11 mouse cellular contexts compared by ENCODE assay signal in genomic region chr6:144339006-144339405, GRCm38 (mm10).
DNase-seq lines count a peak whose midpoint lies in the region; ATAC-seq and TF ChIP-seq lines count a peak whose summit lies in the region.
"Had no signal": no experiment of that assay in that cellular context is flagged by ENCODE, and none has a peak within 500 bp of the region (broad histone marks: within the 10 kb centered on the region; RNA-seq: fewer than 3 reads in every experiment).

No protein-coding gene starts in this region.

- 0 out of 2 replicates have a peak, but pooled peaks have one; percentile 58 for ATAC-seq in forebrain, embryonic 13.5 days
- no peak for ATAC-seq in liver, postnatal 0 days
- ATAC-seq in liver, embryonic 11.5 days (replicated peaks; ENCODE audit: low FRiP score), result no peak
- ATAC-seq in frontal cortex, adult (ENCODE audit: low TSS enrichment), result peak; percentile 94
- no peak for ATAC-seq in inflammation-experienced regulatory T-cells, adult 6 months

- H3K9ac ChIP-seq in forebrain, embryonic 13.5 days, result no peak overlapping the region
- H3K9ac ChIP-seq in liver, postnatal 0 days (replicated peaks), result no peak overlapping the region
- no peak overlapping the region for H3K9ac ChIP-seq in liver, embryonic 11.5 days (ENCODE audit: low read depth, low read length)
- H3K9ac ChIP-seq: limb, embryonic 15.5 days had no signal

- no peaks in the 10 kb centered on the region for H3K36me3 ChIP-seq in forebrain, embryonic 13.5 days (ENCODE audit: poor library complexity, severe bottlenecking)
- peaks cover 6% of the 10 kb centered on the region for H3K36me3 ChIP-seq in forebrain, embryonic 10.5 days (replicated peaks)
- H3K36me3 ChIP-seq in liver, postnatal 0 days (replicated peaks; ENCODE audit: insufficient read depth, low read length), result no peaks in the 10 kb centered on the region
- H3K36me3 ChIP-seq in liver, embryonic 11.5 days (ENCODE audit: control insufficient read depth, insufficient read depth, low read length), result no peaks in the 10 kb centered on the region
- H3K36me3 ChIP-seq: limb, embryonic 15.5 days had no signal

- H3K4me3 ChIP-seq in forebrain, embryonic 13.5 days, result no peak overlapping the region
- no peak overlapping the region for H3K4me3 ChIP-seq in forebrain, embryonic 10.5 days
- H3K4me3 ChIP-seq in liver, postnatal 0 days (ENCODE audit: low read depth, low read length), result no peak overlapping the region
- H3K4me3 ChIP-seq in liver, embryonic 11.5 days (ENCODE audit: low read depth, low read length), result no peak overlapping the region
- H3K4me3 ChIP-seq: limb, embryonic 15.5 days; myocyte had no signal

- 70% methylated on average over 13 of the region's 13 CpGs for whole genome bisulfite sequencing in forebrain, embryonic 13.5 days
- WGBS in forebrain, embryonic 10.5 days, result 75% methylated on average over 13 of the region's 13 CpGs
- WGBS in liver, postnatal 0 days (ENCODE audit: insufficient replicate concordance), result 71% methylated on average over 13 of the region's 13 CpGs
- WGBS in liver, embryonic 11.5 days, result 74% methylated on average over 13 of the region's 13 CpGs

- peak; percentile 46 for TF ChIP-seq CTCF in liver, postnatal 0 days (IDR thresholded peaks at IDR 0.05; ENCODE audit: low read depth)

- H3K9me3 ChIP-seq in forebrain, embryonic 13.5 days (replicated peaks), result peaks cover 5% of the 10 kb centered on the region
- H3K9me3 ChIP-seq in forebrain, embryonic 10.5 days, result peaks cover 15% of the 10 kb centered on the region
- 0 out of 2 replicates have a peak, but pooled peaks cover 3% of the 10 kb centered on the region for H3K9me3 ChIP-seq in liver, postnatal 0 days (ENCODE audit: low read length)
- H3K9me3 ChIP-seq in liver, embryonic 11.5 days (ENCODE audit: control insufficient read depth, low read length), result no peaks in the 10 kb centered on the region
- H3K9me3 ChIP-seq: limb, embryonic 15.5 days had no signal

- no peak for DNase-seq in forebrain, embryonic 10.5 days (ENCODE audit: extremely low spot score, low spot score)
- DNase-seq in liver, postnatal 0 days, result no peak
- no peak for DNase-seq in liver, embryonic 11.5 days (ENCODE audit: low spot score)
- DNase-seq in right cerebral cortex, postnatal 14 days, result peak; percentile 16
- no peak for DNase-seq in gastrocnemius, postnatal 10 days
- DNase-seq: heart, postnatal 14 days had no signal

- H3K27me3 ChIP-seq in forebrain, embryonic 13.5 days, result no peaks in the 10 kb centered on the region
- H3K27me3 ChIP-seq in forebrain, embryonic 10.5 days (ENCODE audit: poor library complexity, severe bottlenecking), result peaks cover 15% of the 10 kb centered on the region
- H3K27me3 ChIP-seq in liver, postnatal 0 days (ENCODE audit: insufficient read depth, low read length), result no peaks in the 10 kb centered on the region
- H3K27me3 ChIP-seq in liver, embryonic 11.5 days (replicated peaks; ENCODE audit: control insufficient read depth, insufficient read depth, low read length), result no peaks in the 10 kb centered on the region
- H3K27me3 ChIP-seq: limb, embryonic 15.5 days had no signal

- peaks cover 22% of the 10 kb centered on the region for H3K4me1 ChIP-seq in forebrain, embryonic 13.5 days
- H3K4me1 ChIP-seq in forebrain, embryonic 10.5 days, result peaks cover 31% of the 10 kb centered on the region
- H3K4me1 ChIP-seq in liver, postnatal 0 days (ENCODE audit: insufficient read depth), result peaks cover 5% of the 10 kb centered on the region; the same call in 1 of the 2 replicates
- H3K4me1 ChIP-seq in liver, embryonic 11.5 days (replicated peaks; ENCODE audit: control insufficient read depth, insufficient read depth, low read length), result no peaks in the 10 kb centered on the region
- H3K4me1 ChIP-seq: limb, embryonic 15.5 days had no signal

- no peak for TF ChIP-seq EP300 in liver, postnatal 0 days (IDR thresholded peaks at IDR 0.05; ENCODE audit: low read depth)

- no peak overlapping the region for H3K4me2 ChIP-seq in forebrain, embryonic 13.5 days
- H3K4me2 ChIP-seq in liver, postnatal 0 days (ENCODE audit: low read depth, low read length), result no peak overlapping the region
- H3K4me2 ChIP-seq in liver, embryonic 11.5 days, result no peak overlapping the region
- H3K4me2 ChIP-seq: limb, embryonic 15.5 days had no signal

- H3K27ac ChIP-seq in forebrain, embryonic 13.5 days, result no peak overlapping the region
- H3K27ac ChIP-seq in forebrain, embryonic 10.5 days, result no peak overlapping the region
- no peak overlapping the region for H3K27ac ChIP-seq in liver, postnatal 0 days (ENCODE audit: low read depth)
- H3K27ac ChIP-seq in liver, embryonic 11.5 days (ENCODE audit: low read depth, low read length), result no peak overlapping the region
- H3K27ac ChIP-seq: limb, embryonic 15.5 days had no signal

Comparison
In these comparisons a context has a peak if more than half of its experiments do, and no peak if none do; other contexts are left out.
1. ATAC-seq: peak in forebrain, embryonic 13.5 days (single experiment) and frontal cortex, adult (single experiment); none in liver, postnatal 0 days (single experiment), liver, embryonic 11.5 days (single experiment) and inflammation-experienced regulatory T-cells, adult 6 months (single experiment).